Mouse (Mus musculus) intestine, embryonic 14.5 days (tissue): ENCODE results near the gene Pde11a. TPM values are rescaled to one million over a fixed set of nuclear protein-coding genes. Genes with fewer than 3 reads are reported as not detected.

Experiments
- ATAC-seq: fragments of 200-750 bp; cut with Nextera tagmentation; replicated peaks from 2 replicates; pipeline ENCODE4 v1.8.0; 2017; ENCODE audit warnings: low read depth, moderate number of reproducible peaks, moderate TSS enrichment, moderate library complexity; ENCODE audit not compliant: low FRiP score, low TSS enrichment
- DNase-seq: peaks from one replicate; pipeline ENCODE4 v3.0.0-alpha.2; 2018; ENCODE audit warnings: low spot score
- H3K27ac ChIP-seq: fragments of 300-500 bp; sonication (generic); 2 replicates; pipeline ENCODE4 v1.5.1; 2014; ENCODE audit warnings: low read depth, mild to moderate bottlenecking, control low read depth
- H3K27me3 ChIP-seq: fragments of 300-500 bp; sonication (generic); replicated peaks from 2 replicates; pipeline ENCODE4 v1.6.1; 2014; ENCODE audit warnings: low read length, control low read depth; ENCODE audit not compliant: control insufficient read depth, insufficient read depth
- H3K36me3 ChIP-seq: fragments of 300-500 bp; sonication (generic); 2 replicates; pipeline ENCODE4 v1.6.1; 2014; ENCODE audit warnings: low read length, control low read depth; ENCODE audit not compliant: control insufficient read depth, insufficient read depth
- H3K4me1 ChIP-seq: fragments of 300-500 bp; sonication (generic); replicated peaks from 2 replicates; pipeline ENCODE4 v1.6.1; 2014; ENCODE audit warnings: low read length, control low read depth, mixed read lengths; ENCODE audit not compliant: control insufficient read depth, insufficient read depth
- H3K4me2 ChIP-seq: fragments of 300-500 bp; sonication (generic); 2 replicates; pipeline ENCODE4 v1.6.1; 2014; ENCODE audit warnings: low read length
- H3K4me3 ChIP-seq: fragments of 300-500 bp; sonication (generic); 2 replicates; pipeline ENCODE4 v1.5.1; 2014; ENCODE audit warnings: low read depth, low read length, control low read depth, mixed read lengths
- H3K9ac ChIP-seq: fragments of 300-500 bp; sonication (generic); 2 replicates; pipeline ENCODE4 v1.6.1; 2014; ENCODE audit warnings: mild to moderate bottlenecking, low read length
- H3K9me3 ChIP-seq: fragments of 300-500 bp; sonication (generic); 2 replicates; pipeline ENCODE4 v1.6.1; 2016; ENCODE audit warnings: low read length, control low read depth; ENCODE audit not compliant: control insufficient read depth
- WGBS: fragments of 180-500 bp; shearing (Covaris S2); extraction: QIAGEN DNeasy Blood & Tissue Kit; methylation state at CpG from one replicate; pipeline ENCODE4 v1.1.7; 2014; 5-methylcytosine and 5-hydroxymethylcytosine counted together
- polyA plus RNA-seq: library from polyadenylated mRNA; unstranded; fragments of >200 nt; fragmentation: Nextera tagmentation; extraction: Ambion mirVana; gene quantifications from 2 replicates; pipeline ENCODE4 v1.2.1, GENCODE M21; 2014

The Pde11a gene
- polyA plus RNA-seq, 1 experiment from 2014 or later: 0.42 TPM

- Histone ChIP-seq H3K27me3 (no peaks in the 10 kb centered on the region), H3K36me3 (no peaks in the 10 kb centered on the region), H3K9me3 (no peaks in the 10 kb centered on the region), H3K4me2 (no peak overlapping the region), H3K9ac (no peak overlapping the region), H3K4me3 (no peak overlapping the region), H3K4me1 (no peaks in the 10 kb centered on the region; the same call in 1 of the 2 replicates), H3K27ac (no peak overlapping the region)
- DNase-seq (no peak), ATAC-seq (no peak)
- 71% methylated on average over 13 of the region's 13 CpGs for WGBS
These were observed 279.7 kb downstream of the Pde11a start for GRCm38 (mm10) chr2:76058661-76059467.

GRCm38 (mm10) chr2:76057555-76057954 lies 281.0 kb downstream of the Pde11a start:
- Histone ChIP-seq H3K4me3 (no peak overlapping the region), H3K9me3 (no peaks in the 10 kb centered on the region), H3K27ac (no peak overlapping the region), H3K4me1 (no peaks in the 10 kb centered on the region; the same call in 1 of the 2 replicates), H3K9ac (no peak overlapping the region), H3K36me3 (no peaks in the 10 kb centered on the region), H3K27me3 (no peaks in the 10 kb centered on the region), H3K4me2 (no peak overlapping the region)
- 73% methylated on average over 7 of the region's 7 CpGs for WGBS
- no peak for DNase-seq
- ATAC-seq: no peak

GRCm38 (mm10) chr2:76053748-76054331 lies 284.7 kb downstream of the Pde11a start:
- no peak for ATAC-seq
- H3K27ac ChIP-seq: no peak overlapping the region
- 86% methylated on average over 14 of the region's 14 CpGs for WGBS
- H3K4me3 ChIP-seq: no peak overlapping the region
- H3K9me3 ChIP-seq: no peaks in the 10 kb centered on the region
- DNase-seq: no peak
- no peak overlapping the region for H3K4me2 ChIP-seq
- no peaks in the 10 kb centered on the region for H3K27me3 ChIP-seq
- no peaks in the 10 kb centered on the region; the same call in 1 of the 2 replicates for H3K4me1 ChIP-seq
- H3K36me3 ChIP-seq: no peaks in the 10 kb centered on the region
- H3K9ac ChIP-seq: no peak overlapping the region

- Histone ChIP-seq H3K27me3 (no peaks in the 10 kb centered on the region), H3K36me3 (no peaks in the 10 kb centered on the region), H3K9ac (no peak overlapping the region), H3K9me3 (no peaks in the 10 kb centered on the region), H3K4me3 (no peak overlapping the region), H3K27ac (no peak overlapping the region), H3K4me2 (no peak overlapping the region), H3K4me1 (no peaks in the 10 kb centered on the region; the same call in 1 of the 2 replicates)
- no peak for ATAC-seq
- no peak for DNase-seq
- WGBS: 84% methylated on average over 1 of the region's 1 CpGs
These were observed 285.6 kb downstream of the Pde11a start for GRCm38 (mm10) chr2:76052897-76053505.

- ATAC-seq (no peak), DNase-seq (no peak)
- no peak overlapping the region for H3K9ac ChIP-seq
- H3K27me3 ChIP-seq: no peaks in the 10 kb centered on the region
- no peak overlapping the region for H3K27ac ChIP-seq
- H3K36me3 ChIP-seq: no peaks in the 10 kb centered on the region
- no peak overlapping the region for H3K4me3 ChIP-seq
- no peaks in the 10 kb centered on the region; the same call in 1 of the 2 replicates for H3K4me1 ChIP-seq
- 68% methylated on average over 11 of the region's 11 CpGs for WGBS
- H3K4me2 ChIP-seq: no peak overlapping the region
- H3K9me3 ChIP-seq: no peaks in the 10 kb centered on the region
These were observed 287.2 kb downstream of the Pde11a start for GRCm38 (mm10) chr2:76051385-76051784.

GRCm38 (mm10) chr2:76050911-76051310 lies 287.7 kb downstream of the Pde11a start:
- Histone ChIP-seq H3K9ac (no peak overlapping the region), H3K4me3 (no peak overlapping the region)
- ATAC-seq: no peak

GRCm38 (mm10) chr2:76050092-76050491 lies 288.5 kb downstream of the Pde11a start:
- H3K4me3 ChIP-seq: no peak overlapping the region
- H3K36me3 ChIP-seq: no peaks in the 10 kb centered on the region
- DNase-seq (no peak), ATAC-seq (no peak)
- H3K27ac ChIP-seq: no peak overlapping the region
- no peaks in the 10 kb centered on the region for H3K9me3 ChIP-seq
- no peak overlapping the region for H3K4me2 ChIP-seq
- H3K27me3 ChIP-seq: no peaks in the 10 kb centered on the region
- no peaks in the 10 kb centered on the region; the same call in 1 of the 2 replicates for H3K4me1 ChIP-seq
- no peak overlapping the region for H3K9ac ChIP-seq
- WGBS: 74% methylated on average over 10 of the region's 10 CpGs

More at GRCm38 (mm10) chr2:76050911-76051310, 287.7 kb downstream of the Pde11a start:
- 58% methylated on average over 4 of the region's 4 CpGs for WGBS
- Histone ChIP-seq H3K27ac (no peak overlapping the region), H3K36me3 (no peaks in the 10 kb centered on the region), H3K4me1 (no peaks in the 10 kb centered on the region; the same call in 1 of the 2 replicates), H3K4me2 (no peak overlapping the region), H3K9me3 (no peaks in the 10 kb centered on the region), H3K27me3 (no peaks in the 10 kb centered on the region)
- no peak for DNase-seq

- Histone ChIP-seq H3K9me3 (no peaks in the 10 kb centered on the region), H3K4me1 (no peaks in the 10 kb centered on the region; the same call in 1 of the 2 replicates), H3K27me3 (no peaks in the 10 kb centered on the region), H3K4me2 (no peak overlapping the region), H3K4me3 (no peak overlapping the region), H3K9ac (no peak overlapping the region), H3K36me3 (no peaks in the 10 kb centered on the region), H3K27ac (no peak overlapping the region)
- no peak for DNase-seq
- 72% methylated on average over 8 of the region's 8 CpGs for WGBS
- ATAC-seq: no peak
These were observed 289.0 kb downstream of the Pde11a start for GRCm38 (mm10) chr2:76049529-76049928.
